Mouse (Mus musculus) limb, embryonic 13.5 days (tissue): ENCODE data around the gene Ppargc1a. TPM values are rescaled to one million over a fixed set of nuclear protein-coding genes. Genes with fewer than 3 reads are reported as not detected.

Experiments
- ATAC-seq: fragments of 200-750 bp; cut with Nextera tagmentation; 2 replicates; pipeline ENCODE4 v1.8.0; 2017; ENCODE audit warnings: low read depth, moderate number of reproducible peaks, moderate TSS enrichment; ENCODE audit not compliant: low FRiP score
- H3K27ac ChIP-seq: fragments of 300-500 bp; sonication (generic); 2 replicates; pipeline ENCODE4 v1.5.1; 2015; ENCODE audit warnings: inconsistent platforms, mild to moderate bottlenecking, moderate library complexity
- H3K27me3 ChIP-seq: fragments of 300-500 bp; sonication (generic); 2 replicates; pipeline ENCODE4 v1.6.1; 2015; ENCODE audit warnings: mild to moderate bottlenecking, inconsistent platforms
- H3K36me3 ChIP-seq: fragments of 300-500 bp; sonication (generic); 2 replicates; pipeline ENCODE4 v1.6.1; 2015; ENCODE audit warnings: inconsistent platforms, mild to moderate bottlenecking, moderate library complexity
- H3K4me1 ChIP-seq: fragments of 300-500 bp; sonication (generic); 2 replicates; pipeline ENCODE4 v1.6.1; 2015; ENCODE audit warnings: inconsistent platforms
- H3K4me2 ChIP-seq: fragments of 300-500 bp; sonication (generic); replicated peaks from 2 replicates; pipeline ENCODE4 v1.6.1; 2015; ENCODE audit warnings: inconsistent platforms, mild to moderate bottlenecking, moderate library complexity
- H3K4me3 ChIP-seq: fragments of 300-500 bp; sonication (generic); 2 replicates; pipeline ENCODE4 v1.5.1; 2015; ENCODE audit warnings: moderate library complexity, mild to moderate bottlenecking, inconsistent platforms
- H3K9ac ChIP-seq: fragments of 300-500 bp; sonication (generic); 2 replicates; pipeline ENCODE4 v1.6.1; 2015; ENCODE audit warnings: mild to moderate bottlenecking, inconsistent platforms
- H3K9me3 ChIP-seq: fragments of 300-500 bp; sonication (generic); 2 replicates; pipeline ENCODE4 v1.6.1; 2016; ENCODE audit warnings: inconsistent platforms
- WGBS: fragments of 180-500 bp; shearing (Covaris S2); methylation state at CpG from one replicate; pipeline ENCODE4 v1.1.7; 2015; 5-methylcytosine and 5-hydroxymethylcytosine counted together
- polyA plus RNA-seq: library from polyadenylated mRNA; unstranded; fragments of >200 nt; fragmentation: Nextera tagmentation; extraction: Ambion mirVana; gene quantifications from 2 replicates; pipeline ENCODE4 v1.2.1, GENCODE M21; 2015

Gene Ppargc1a
- polyA plus RNA-seq, 1 experiment from 2014 or later = 2.6 TPM

DNA sequence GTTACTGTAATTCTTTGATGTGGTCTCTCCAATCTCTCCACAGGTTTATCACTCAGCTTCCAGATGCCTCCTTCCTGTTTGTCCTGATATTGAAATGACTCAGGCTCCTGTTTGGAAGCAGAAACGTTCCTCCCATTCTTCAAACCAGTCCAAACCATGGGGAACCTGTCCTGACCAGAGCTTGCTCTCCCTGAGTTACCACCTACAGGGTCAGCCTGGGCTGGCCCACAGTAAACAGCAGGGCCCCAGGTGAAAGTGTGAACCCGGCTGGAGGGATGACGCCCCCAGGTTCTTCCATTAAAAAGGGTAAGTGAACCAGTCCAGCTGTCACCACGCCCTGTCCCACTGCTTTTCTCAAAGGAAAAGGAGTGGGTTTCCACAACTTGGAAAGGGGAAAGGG lies 15.5 kb upstream of the Ppargc1a start:
- no peaks in the 10 kb centered on the region for H3K4me1 ChIP-seq
- peaks cover 9% of the 10 kb centered on the region; the same call in 1 of the 2 replicates for H3K27me3 ChIP-seq
- 22% methylated on average over 4 of the region's 4 CpGs for WGBS
- H3K4me2 ChIP-seq = no peak overlapping the region
- no peak for ATAC-seq
- H3K9me3 ChIP-seq = no peaks in the 10 kb centered on the region
- no peak overlapping the region for H3K27ac ChIP-seq
- H3K36me3 ChIP-seq = no peaks in the 10 kb centered on the region
- no peak overlapping the region for H3K9ac ChIP-seq
- H3K4me3 ChIP-seq = no peak overlapping the region

DNA sequence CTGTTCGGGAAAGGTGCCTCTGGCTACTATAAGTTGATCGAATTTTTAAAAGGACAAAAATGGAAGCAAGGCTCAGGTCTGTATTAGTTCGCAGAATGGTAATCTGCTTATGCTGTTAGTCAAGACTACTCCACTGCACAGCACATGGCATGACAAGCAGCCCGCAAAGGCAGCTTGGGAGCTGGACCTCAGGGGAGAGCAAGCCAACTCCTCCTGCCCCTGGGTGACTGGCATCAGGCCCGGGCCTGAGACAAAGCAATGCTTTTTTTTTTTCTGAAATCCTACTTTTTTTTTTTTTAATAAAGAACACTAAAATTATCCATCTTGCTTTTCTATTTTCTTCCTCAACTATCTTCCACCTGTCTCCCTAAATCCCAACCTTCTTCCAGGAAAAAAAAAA lies 15.1 kb upstream of the Ppargc1a start:
- Histone ChIP-seq H3K36me3 (no peaks in the 10 kb centered on the region), H3K4me1 (no peaks in the 10 kb centered on the region), H3K27ac (no peak overlapping the region), H3K9ac (no peak overlapping the region), H3K27me3 (peaks cover 9% of the 10 kb centered on the region; the same call in 1 of the 2 replicates), H3K4me2 (no peak overlapping the region), H3K9me3 (no peaks in the 10 kb centered on the region), H3K4me3 (no peak overlapping the region)
- 76% methylated on average over 5 of the region's 5 CpGs for WGBS
- no peak for ATAC-seq

DNA sequence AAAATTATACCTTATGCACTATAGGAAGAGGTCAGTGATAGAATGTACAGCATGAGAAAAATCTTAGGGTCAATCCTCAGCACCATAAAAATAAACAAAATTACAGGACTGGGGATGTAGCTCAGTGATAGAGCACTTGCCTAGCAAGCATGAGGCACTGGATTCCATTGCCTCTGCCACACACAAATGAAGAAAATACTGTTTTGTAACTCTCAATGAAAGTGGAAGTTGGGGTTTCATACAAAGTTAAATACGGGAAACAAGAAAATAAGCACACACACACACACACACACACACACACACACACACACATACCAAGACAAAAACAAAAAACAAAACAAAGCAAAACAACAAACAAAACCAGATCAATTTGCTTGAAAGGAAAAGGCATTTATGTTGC lies 10.1 kb upstream of the Ppargc1a start:
- ATAC-seq = no peak
- Histone ChIP-seq H3K36me3 (no peaks in the 10 kb centered on the region), H3K9me3 (no peaks in the 10 kb centered on the region), H3K27ac (no peak overlapping the region), H3K4me1 (no peaks in the 10 kb centered on the region), H3K27me3 (no peaks in the 10 kb centered on the region), H3K9ac (no peak overlapping the region), H3K4me2 (no peak overlapping the region), H3K4me3 (no peak overlapping the region)
- WGBS = 85% methylated on average over 1 of the region's 1 CpGs

GRCm38 (mm10) chr5:51573770-51574169 lies 6.2 kb upstream of the Ppargc1a start:
- WGBS = 60% methylated on average over 2 of the region's 2 CpGs

GRCm38 (mm10) chr5:51568198-51568690 lies 718 bp upstream of the Ppargc1a start:
- no peak overlapping the region for H3K4me3 ChIP-seq
- no peak overlapping the region for H3K4me2 ChIP-seq
- no peak for ATAC-seq
- 59% methylated on average over 8 of the region's 8 CpGs for WGBS
- H3K4me1 ChIP-seq = peaks cover 12% of the 10 kb centered on the region
- no peak overlapping the region for H3K27ac ChIP-seq
- no peaks in the 10 kb centered on the region for H3K36me3 ChIP-seq
- H3K9ac ChIP-seq = no peak overlapping the region
- no peaks in the 10 kb centered on the region for H3K9me3 ChIP-seq
- no peaks in the 10 kb centered on the region; the same call in 1 of the 2 replicates for H3K27me3 ChIP-seq

More at GRCm38 (mm10) chr5:51573770-51574169, 6.2 kb upstream of the Ppargc1a start:
- ATAC-seq = no peak
- no peaks in the 10 kb centered on the region for H3K9me3 ChIP-seq
- H3K27me3 ChIP-seq = no peaks in the 10 kb centered on the region
- no peak overlapping the region for H3K4me2 ChIP-seq
- no peak overlapping the region for H3K27ac ChIP-seq
- no peaks in the 10 kb centered on the region for H3K36me3 ChIP-seq
- no peak overlapping the region for H3K4me3 ChIP-seq
- H3K4me1 ChIP-seq = no peaks in the 10 kb centered on the region
- no peak overlapping the region for H3K9ac ChIP-seq

- Histone ChIP-seq H3K9me3 (no peaks in the 10 kb centered on the region), H3K36me3 (no peaks in the 10 kb centered on the region), H3K4me1 (peaks cover 12% of the 10 kb centered on the region), H3K27me3 (no peaks in the 10 kb centered on the region; the same call in 1 of the 2 replicates), H3K4me3 (no peak overlapping the region), H3K9ac (no peak overlapping the region), H3K4me2 (no peak overlapping the region), H3K27ac (no peak overlapping the region)
- 59% methylated on average over 2 of the region's 2 CpGs for WGBS
- ATAC-seq = no peak
Measured at GRCm38 (mm10) chr5:51565672-51566071, 1.9 kb downstream of the Ppargc1a start.

DNA sequence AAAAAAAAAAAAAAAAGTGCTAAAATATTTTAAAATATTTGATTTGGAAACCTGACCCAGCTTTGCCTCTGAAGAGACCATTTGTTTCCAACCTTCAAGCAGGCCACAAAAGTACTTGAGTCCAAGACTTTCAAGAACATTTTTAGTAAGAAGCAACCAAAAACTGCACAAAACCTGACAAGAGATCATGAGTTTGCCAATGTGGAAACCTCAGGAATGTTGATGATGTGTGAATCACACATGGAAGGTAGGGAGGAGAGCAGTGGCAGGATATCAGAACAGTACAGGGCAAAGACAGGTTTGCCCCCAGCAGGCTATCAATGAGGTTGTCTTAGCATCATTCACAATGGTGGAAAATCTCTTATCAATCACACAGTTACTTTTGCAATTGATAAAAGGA lies 2.5 kb downstream of the Ppargc1a start:
- Histone ChIP-seq H3K36me3 (no peaks in the 10 kb centered on the region), H3K9ac (no peak overlapping the region), H3K27ac (no peak overlapping the region), H3K27me3 (no peaks in the 10 kb centered on the region; the same call in 1 of the 2 replicates), H3K4me3 (no peak overlapping the region), H3K4me2 (no peak overlapping the region), H3K9me3 (no peaks in the 10 kb centered on the region), H3K4me1 (peaks cover 12% of the 10 kb centered on the region)
- no peak for ATAC-seq

GRCm38 (mm10) chr5:51563574-51563973 lies 4.0 kb downstream of the Ppargc1a start:
- H3K4me2 ChIP-seq = no peak overlapping the region
- no peak overlapping the region for H3K9ac ChIP-seq
- no peak overlapping the region for H3K4me3 ChIP-seq
- H3K27me3 ChIP-seq = no peaks in the 10 kb centered on the region; the same call in 1 of the 2 replicates
- H3K4me1 ChIP-seq = peaks cover 11% of the 10 kb centered on the region
- no peaks in the 10 kb centered on the region for H3K9me3 ChIP-seq
- no peak overlapping the region for H3K27ac ChIP-seq
- no peak for ATAC-seq
- H3K36me3 ChIP-seq = no peaks in the 10 kb centered on the region
- WGBS = 72% methylated on average over 3 of the region's 3 CpGs

DNA sequence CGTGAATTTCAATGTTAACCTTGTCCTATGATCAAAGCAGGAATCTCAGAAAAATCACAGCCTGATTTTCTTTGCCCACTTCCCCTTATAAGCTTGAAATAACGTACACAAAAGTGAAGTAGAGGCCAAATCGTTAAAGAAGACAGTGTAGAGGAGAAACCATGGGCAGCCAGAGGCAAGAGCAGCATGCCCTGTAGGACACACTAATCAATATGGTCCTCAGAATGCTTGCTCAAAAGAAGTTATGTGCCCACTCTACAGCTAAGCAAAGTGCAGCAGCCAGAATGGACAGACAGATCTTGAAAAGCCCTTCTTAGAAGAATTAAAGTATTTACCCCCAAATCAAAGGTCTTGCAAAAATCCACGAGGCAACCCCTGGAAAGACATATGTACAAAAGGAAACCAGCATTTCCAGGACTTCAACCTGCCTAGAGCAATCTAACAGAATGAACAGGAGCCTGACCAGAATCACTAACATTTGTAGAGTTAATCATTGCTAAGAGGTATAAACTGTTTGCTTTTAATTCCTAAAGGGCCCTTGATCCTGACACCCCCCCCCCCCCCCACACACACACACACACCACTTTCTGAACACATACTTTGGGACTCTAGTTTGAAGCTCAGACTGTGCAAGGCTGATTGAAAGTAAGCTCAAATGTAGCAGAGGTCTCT lies 9.8 kb downstream of the Ppargc1a start:
- peaks cover 11% of the 10 kb centered on the region for H3K4me1 ChIP-seq
- no peak overlapping the region for H3K27ac ChIP-seq
- no peaks in the 10 kb centered on the region for H3K36me3 ChIP-seq
- no peaks in the 10 kb centered on the region for H3K9me3 ChIP-seq
- no peak for ATAC-seq
- H3K9ac ChIP-seq = no peak overlapping the region
- H3K4me2 ChIP-seq = no peak overlapping the region
- H3K27me3 ChIP-seq = no peaks in the 10 kb centered on the region
- no peak overlapping the region for H3K4me3 ChIP-seq
- 73% methylated on average over 4 of the region's 4 CpGs for WGBS

GRCm38 (mm10) chr5:51553671-51554070 lies 13.9 kb downstream of the Ppargc1a start:
- Histone ChIP-seq H3K9me3 (no peaks in the 10 kb centered on the region), H3K27me3 (no peaks in the 10 kb centered on the region), H3K36me3 (no peaks in the 10 kb centered on the region), H3K4me3 (peak overlapping the region; percentile 61), H3K27ac (no peak overlapping the region), H3K9ac (no peak overlapping the region), H3K4me2 (peak overlapping the region; percentile 71), H3K4me1 (peaks cover 16% of the 10 kb centered on the region)
- peak; percentile 79 for ATAC-seq
- 8% methylated on average over 5 of the region's 5 CpGs for WGBS

DNA sequence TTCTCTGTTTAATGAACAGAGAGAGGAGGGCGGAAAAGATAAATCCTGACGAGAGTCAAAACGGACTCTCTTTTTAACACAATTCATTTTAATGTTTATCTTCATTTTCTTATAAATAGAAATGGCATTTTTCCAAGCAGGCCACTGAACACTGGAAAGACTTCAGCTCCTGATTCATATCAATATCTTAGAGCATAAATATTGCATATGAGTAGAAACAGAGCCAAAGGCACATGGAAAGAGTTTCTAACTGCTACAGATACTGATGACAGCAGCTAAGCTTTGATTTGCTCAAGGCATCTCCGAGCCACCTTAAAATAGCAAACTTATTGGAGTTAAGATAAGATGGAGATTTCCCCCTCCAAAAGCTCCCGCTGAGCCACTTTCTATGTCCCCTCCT lies 14.3 kb downstream of the Ppargc1a start:
- Histone ChIP-seq H3K9me3 (no peaks in the 10 kb centered on the region), H3K4me2 (peak overlapping the region; percentile 71), H3K4me3 (peak overlapping the region; percentile 61), H3K27ac (0 out of 2 replicates have a peak overlapping the region, but pooled peaks have one; percentile 73), H3K9ac (peak overlapping the region; percentile 67), H3K4me1 (peaks cover 16% of the 10 kb centered on the region), H3K27me3 (0 out of 2 replicates have a peak, but pooled peaks cover 4% of the 10 kb centered on the region), H3K36me3 (no peaks in the 10 kb centered on the region)
- no peak for ATAC-seq
- WGBS = 9% methylated on average over 5 of the region's 5 CpGs

GRCm38 (mm10) chr5:51552483-51553091 lies 14.9 kb downstream of the Ppargc1a start:
- Histone ChIP-seq H3K27ac (peak overlapping the region; percentile 73), H3K36me3 (no peaks in the 10 kb centered on the region), H3K4me2 (peak overlapping the region; percentile 71), H3K9ac (peak overlapping the region; percentile 67), H3K9me3 (no peaks in the 10 kb centered on the region), H3K27me3 (0 out of 2 replicates have a peak, but pooled peaks cover 5% of the 10 kb centered on the region), H3K4me3 (peak overlapping the region; percentile 61), H3K4me1 (peaks cover 16% of the 10 kb centered on the region)
- under 1% methylated on average over 24 of the region's 24 CpGs for WGBS
- peak; percentile 66; the same call in 1 of the 2 replicates for ATAC-seq
